Mouse (Mus musculus) forebrain, embryonic 12.5 days (tissue): ENCODE measurements around the gene Unc5c. TPM values are rescaled to one million over a fixed set of nuclear protein-coding genes. Genes with fewer than 3 reads are reported as not detected.

Experiments used
- ATAC-seq: fragments of 200-750 bp; cut with Nextera tagmentation; 2 replicates; pipeline ENCODE4 v1.8.0; 2017; ENCODE audit warnings: moderate TSS enrichment; ENCODE audit not compliant: low FRiP score
- H3K27ac ChIP-seq: fragments of 300-500 bp; sonication (generic); 2 replicates; pipeline ENCODE4 v1.5.1; 2016; ENCODE audit warnings: mild to moderate bottlenecking
- H3K27me3 ChIP-seq: fragments of 300-500 bp; sonication (generic); 2 replicates; pipeline ENCODE4 v1.6.1; 2016; ENCODE audit warnings: mild to moderate bottlenecking
- H3K36me3 ChIP-seq: fragments of 300-500 bp; sonication (generic); replicated peaks from 2 replicates; pipeline ENCODE4 v1.6.1; 2016; ENCODE audit warnings: mild to moderate bottlenecking
- H3K4me1 ChIP-seq: fragments of 300-500 bp; sonication (generic); 2 replicates; pipeline ENCODE4 v1.6.1; 2016
- H3K4me2 ChIP-seq: fragments of 300-500 bp; sonication (generic); 2 replicates; pipeline ENCODE4 v1.6.1; 2016; ENCODE audit warnings: mild to moderate bottlenecking, moderate library complexity
- H3K4me3 ChIP-seq: fragments of 300-500 bp; sonication (generic); replicated peaks from 2 replicates; pipeline ENCODE4 v1.5.1; 2016; ENCODE audit warnings: mild to moderate bottlenecking
- H3K9ac ChIP-seq: fragments of 300-500 bp; sonication (generic); 2 replicates; pipeline ENCODE4 v1.6.1; 2016; ENCODE audit warnings: mild to moderate bottlenecking
- H3K9me3 ChIP-seq: fragments of 300-500 bp; sonication (generic); 2 replicates; pipeline ENCODE4 v1.6.1; 2016
- WGBS: fragments of 180-500 bp; shearing (Covaris S2); methylation state at CpG from one replicate; pipeline ENCODE4 v1.1.7; 2016; 5-methylcytosine and 5-hydroxymethylcytosine counted together
- polyA plus RNA-seq: library from polyadenylated mRNA; unstranded; fragments of >200 nt; fragmentation: Nextera tagmentation; extraction: Ambion mirVana; gene quantifications from 2 replicates; pipeline ENCODE4 v1.2.1, GENCODE M21; 2016

The Unc5c gene
- polyA plus RNA-seq, 1 experiment from 2014 or later = 9.3 TPM

GRCm38 (mm10) chr3:141583180-141583579 lies 118.2 kb downstream of the Unc5c start:
- 100% methylated on average over 1 of the region's 1 CpGs for WGBS
- Histone ChIP-seq H3K9me3 (no peaks in the 10 kb centered on the region), H3K27me3 (peaks cover 48% of the 10 kb centered on the region), H3K36me3 (no peaks in the 10 kb centered on the region), H3K4me3 (no peak overlapping the region), H3K27ac (no peak overlapping the region), H3K9ac (no peak overlapping the region), H3K4me1 (peaks cover 13% of the 10 kb centered on the region), H3K4me2 (no peak overlapping the region)
- ATAC-seq = no peak

GRCm38 (mm10) chr3:141589392-141590012 lies 124.5 kb downstream of the Unc5c start:
- Histone ChIP-seq H3K27me3 (peaks cover 62% of the 10 kb centered on the region), H3K9me3 (no peaks in the 10 kb centered on the region), H3K27ac (no peak overlapping the region), H3K4me1 (peaks cover 10% of the 10 kb centered on the region), H3K9ac (no peak overlapping the region), H3K4me3 (no peak overlapping the region), H3K4me2 (no peak overlapping the region), H3K36me3 (no peaks in the 10 kb centered on the region)
- ATAC-seq = peak; percentile 53; the same call in 1 of the 2 replicates
- WGBS = 16% methylated on average over 4 of the region's 4 CpGs

- no peak for ATAC-seq
Measured at GRCm38 (mm10) chr3:141593249-141593648, 128.2 kb downstream of the Unc5c start.

GRCm38 (mm10) chr3:141594120-141594519 lies 129.1 kb downstream of the Unc5c start:
- ATAC-seq = no peak
- Histone ChIP-seq H3K9ac (no peak overlapping the region), H3K4me1 (peaks cover 7% of the 10 kb centered on the region), H3K9me3 (no peaks in the 10 kb centered on the region), H3K4me3 (no peak overlapping the region), H3K27ac (no peak overlapping the region), H3K4me2 (no peak overlapping the region), H3K36me3 (no peaks in the 10 kb centered on the region), H3K27me3 (peaks cover 37% of the 10 kb centered on the region)
- WGBS = 89% methylated on average over 5 of the region's 5 CpGs

More at GRCm38 (mm10) chr3:141593249-141593648, 128.2 kb downstream of the Unc5c start:
- 58% methylated on average over 5 of the region's 5 CpGs for whole genome bisulfite sequencing
- no peak overlapping the region for H3K4me3 ChIP-seq
- H3K4me2 ChIP-seq = no peak overlapping the region
- no peak overlapping the region for H3K27ac ChIP-seq
- no peaks in the 10 kb centered on the region for H3K36me3 ChIP-seq
- peaks cover 9% of the 10 kb centered on the region for H3K4me1 ChIP-seq
- H3K27me3 ChIP-seq = peaks cover 41% of the 10 kb centered on the region
- no peak overlapping the region for H3K9ac ChIP-seq
- H3K9me3 ChIP-seq = no peaks in the 10 kb centered on the region

- Histone ChIP-seq H3K4me2 (no peak overlapping the region), H3K36me3 (no peaks in the 10 kb centered on the region), H3K9me3 (no peaks in the 10 kb centered on the region), H3K27me3 (peaks cover 42% of the 10 kb centered on the region), H3K9ac (no peak overlapping the region), H3K27ac (no peak overlapping the region), H3K4me1 (peaks cover 3% of the 10 kb centered on the region; the same call in 1 of the 2 replicates), H3K4me3 (no peak overlapping the region)
- ATAC-seq = no peak
- 31% methylated on average over 3 of the region's 3 CpGs for WGBS
Measured at GRCm38 (mm10) chr3:141595073-141595472, 130.1 kb downstream of the Unc5c start.

GRCm38 (mm10) chr3:141596461-141596860 lies 131.4 kb downstream of the Unc5c start:
- no peak for ATAC-seq
- 79% methylated on average over 3 of the region's 3 CpGs for WGBS

GRCm38 (mm10) chr3:141596881-141597280 lies 131.9 kb downstream of the Unc5c start:
- Histone ChIP-seq H3K4me2 (no peak overlapping the region), H3K36me3 (no peaks in the 10 kb centered on the region), H3K4me3 (no peak overlapping the region), H3K4me1 (peaks cover 11% of the 10 kb centered on the region; the same call in 1 of the 2 replicates), H3K9ac (no peak overlapping the region), H3K27me3 (peaks cover 32% of the 10 kb centered on the region), H3K9me3 (no peaks in the 10 kb centered on the region), H3K27ac (no peak overlapping the region)
- 70% methylated on average over 1 of the region's 1 CpGs for WGBS
- no peak for ATAC-seq

More at GRCm38 (mm10) chr3:141596461-141596860, 131.4 kb downstream of the Unc5c start:
- no peak overlapping the region for H3K4me2 ChIP-seq
- H3K4me3 ChIP-seq = no peak overlapping the region
- H3K9ac ChIP-seq = no peak overlapping the region
- H3K9me3 ChIP-seq = no peaks in the 10 kb centered on the region
- H3K27me3 ChIP-seq = peaks cover 35% of the 10 kb centered on the region
- peaks cover 9% of the 10 kb centered on the region; the same call in 1 of the 2 replicates for H3K4me1 ChIP-seq
- no peaks in the 10 kb centered on the region for H3K36me3 ChIP-seq
- no peak overlapping the region for H3K27ac ChIP-seq

GRCm38 (mm10) chr3:141597974-141598373 lies 133.0 kb downstream of the Unc5c start:
- Histone ChIP-seq H3K4me2 (no peak overlapping the region), H3K27ac (no peak overlapping the region), H3K36me3 (no peaks in the 10 kb centered on the region), H3K9ac (no peak overlapping the region), H3K4me1 (peaks cover 11% of the 10 kb centered on the region; the same call in 1 of the 2 replicates), H3K27me3 (peaks cover 27% of the 10 kb centered on the region), H3K9me3 (no peaks in the 10 kb centered on the region), H3K4me3 (no peak overlapping the region)
- 72% methylated on average over 2 of the region's 2 CpGs for WGBS
- ATAC-seq = no peak

GRCm38 (mm10) chr3:141598936-141599335 lies 133.9 kb downstream of the Unc5c start:
- ATAC-seq = no peak
- 85% methylated on average over 2 of the region's 2 CpGs for WGBS
- no peak overlapping the region for H3K27ac ChIP-seq
- H3K9ac ChIP-seq = no peak overlapping the region
- peaks cover 8% of the 10 kb centered on the region; the same call in 1 of the 2 replicates for H3K4me1 ChIP-seq
- peaks cover 18% of the 10 kb centered on the region for H3K27me3 ChIP-seq
- H3K4me2 ChIP-seq = no peak overlapping the region
- no peaks in the 10 kb centered on the region for H3K9me3 ChIP-seq
- no peak overlapping the region for H3K4me3 ChIP-seq
- H3K36me3 ChIP-seq = no peaks in the 10 kb centered on the region

GRCm38 (mm10) chr3:141601072-141601549 lies 136.1 kb downstream of the Unc5c start:
- Histone ChIP-seq H3K4me3 (no peak overlapping the region), H3K4me1 (peaks cover 8% of the 10 kb centered on the region; the same call in 1 of the 2 replicates), H3K4me2 (no peak overlapping the region), H3K9me3 (no peaks in the 10 kb centered on the region), H3K27me3 (peaks cover 5% of the 10 kb centered on the region; the same call in 1 of the 2 replicates), H3K27ac (no peak overlapping the region), H3K9ac (no peak overlapping the region), H3K36me3 (no peaks in the 10 kb centered on the region)
- 11% methylated on average over 6 of the region's 6 CpGs for WGBS
- ATAC-seq = peak; percentile 68

GRCm38 (mm10) chr3:141616718-141617117 lies 151.7 kb downstream of the Unc5c start:
- Histone ChIP-seq H3K27ac (no peak overlapping the region), H3K27me3 (no peaks in the 10 kb centered on the region), H3K9me3 (no peaks in the 10 kb centered on the region), H3K4me1 (no peaks in the 10 kb centered on the region), H3K4me3 (no peak overlapping the region), H3K4me2 (no peak overlapping the region), H3K36me3 (no peaks in the 10 kb centered on the region), H3K9ac (no peak overlapping the region)
- WGBS = 82% methylated on average over 1 of the region's 1 CpGs
- ATAC-seq = no peak

GRCm38 (mm10) chr3:141618675-141619074 lies 153.7 kb downstream of the Unc5c start:
- H3K9me3 ChIP-seq = no peaks in the 10 kb centered on the region
- WGBS = 18% methylated on average over 1 of the region's 1 CpGs
- no peak overlapping the region for H3K27ac ChIP-seq

GRCm38 (mm10) chr3:141621496-141621895 lies 156.5 kb downstream of the Unc5c start:
- Histone ChIP-seq H3K4me2 (no peak overlapping the region), H3K4me1 (no peaks in the 10 kb centered on the region), H3K9ac (no peak overlapping the region), H3K9me3 (no peaks in the 10 kb centered on the region), H3K27me3 (no peaks in the 10 kb centered on the region), H3K4me3 (no peak overlapping the region), H3K27ac (no peak overlapping the region), H3K36me3 (no peaks in the 10 kb centered on the region)
- no peak for ATAC-seq
- 97% methylated on average over 1 of the region's 1 CpGs for WGBS

More at GRCm38 (mm10) chr3:141618675-141619074, 153.7 kb downstream of the Unc5c start:
- Histone ChIP-seq H3K27me3 (no peaks in the 10 kb centered on the region), H3K36me3 (no peaks in the 10 kb centered on the region), H3K4me2 (no peak overlapping the region), H3K4me3 (no peak overlapping the region), H3K4me1 (no peaks in the 10 kb centered on the region), H3K9ac (no peak overlapping the region)
- ATAC-seq = no peak
